Mouse (Mus musculus) frontal cortex, postnatal 10 days (tissue): ENCODE results near the gene Serp2.
"Not testable (repeated sequence)": the region's sequence is repeated elsewhere in the genome, so short reads cannot be mapped to it uniquely, and the experiment has no call there.

ENCODE experiments used
- DNase-seq, 2 experiments: peaks; one replicate each; pipeline ENCODE4 v3.0.0; 2022; ENCODE audit warnings: low spot score in 2 of 2, mixed read lengths in 1 of 2

The Serp2 gene

GRCm38 (mm10) chr14:76569271-76569961 lies 12.7 kb upstream of the Serp2 start:
- no peak for DNase-seq

GRCm38 (mm10) chr14:76568548-76568947 lies 11.9 kb upstream of the Serp2 start:
- DNase-seq = no peak

- DNase-seq = no peak
Measured at GRCm38 (mm10) chr14:76567280-76567679, 10.6 kb upstream of the Serp2 start.

- DNase-seq = no peak
Measured at GRCm38 (mm10) chr14:76566711-76567110, 10.0 kb upstream of the Serp2 start.

- no peak for DNase-seq
Measured at GRCm38 (mm10) chr14:76566193-76566592, 9.5 kb upstream of the Serp2 start.

GRCm38 (mm10) chr14:76559208-76559607 lies 2.5 kb upstream of the Serp2 start:
- DNase-seq = no peak

- not testable (repeated sequence) for DNase-seq
Measured at GRCm38 (mm10) chr14:76558171-76558570, 1.5 kb upstream of the Serp2 start.

GRCm38 (mm10) chr14:76556031-76556851 lies 448 bp downstream of the Serp2 start:
- peak; percentile 63 to 68 for DNase-seq

- DNase-seq = no peak
Measured at GRCm38 (mm10) chr14:76555263-76556030, 1.2 kb downstream of the Serp2 start.

- DNase-seq = no peak
Measured at GRCm38 (mm10) chr14:76544136-76544535, 12.6 kb downstream of the Serp2 start.

- no peak for DNase-seq
Measured at GRCm38 (mm10) chr14:76541341-76541740, 15.3 kb downstream of the Serp2 start.

GRCm38 (mm10) chr14:76540005-76540670 lies 16.6 kb downstream of the Serp2 start:
- DNase-seq = no peak

- no peak for DNase-seq
Measured at GRCm38 (mm10) chr14:76536921-76537320, 19.8 kb downstream of the Serp2 start.

GRCm38 (mm10) chr14:76535096-76535495 lies 21.6 kb downstream of the Serp2 start:
- no peak for DNase-seq

GRCm38 (mm10) chr14:76533170-76533815 lies 23.4 kb downstream of the Serp2 start:
- no peak for DNase-seq

- no peak for DNase-seq
Measured at GRCm38 (mm10) chr14:76532257-76533169, 24.2 kb downstream of the Serp2 start.

GRCm38 (mm10) chr14:76531027-76531660 lies 25.5 kb downstream of the Serp2 start:
- DNase-seq = no peak

GRCm38 (mm10) chr14:76528641-76529040 lies 28.0 kb downstream of the Serp2 start:
- DNase-seq = no peak

- no peak for DNase-seq
Measured at GRCm38 (mm10) chr14:76527758-76528313, 28.9 kb downstream of the Serp2 start.
